Mouse (Mus musculus): Measurements from ENCODE around the gene Ebf4. TPM values are rescaled to one million over a fixed set of nuclear protein-coding genes. Genes with fewer than 3 reads are reported as not detected.

Ebf4 gene
- polyA plus RNA-seq, 2 experiments from 2014 or later: not detected

DNA sequence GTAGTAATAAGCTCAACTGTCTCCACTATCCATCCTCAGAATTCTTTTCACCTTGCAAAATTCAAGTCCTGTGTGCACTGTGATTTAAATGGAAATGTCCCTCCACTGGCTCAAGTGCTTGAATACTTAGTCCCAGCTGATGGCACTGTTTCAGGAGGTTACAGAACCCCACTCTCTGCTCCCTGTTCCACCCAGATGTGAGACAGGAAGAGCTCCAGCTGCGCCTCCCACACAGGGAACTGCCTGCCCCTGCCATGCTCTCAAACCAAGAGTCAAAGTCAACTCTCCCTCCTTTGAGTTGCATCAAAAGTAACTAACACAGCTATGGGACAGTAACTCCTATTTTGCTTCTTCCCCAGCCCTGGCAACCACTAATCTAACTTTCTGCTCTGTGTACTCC, 91.2 kb downstream of the Ebf4 start:
- ATAC-seq: no peak

DNA sequence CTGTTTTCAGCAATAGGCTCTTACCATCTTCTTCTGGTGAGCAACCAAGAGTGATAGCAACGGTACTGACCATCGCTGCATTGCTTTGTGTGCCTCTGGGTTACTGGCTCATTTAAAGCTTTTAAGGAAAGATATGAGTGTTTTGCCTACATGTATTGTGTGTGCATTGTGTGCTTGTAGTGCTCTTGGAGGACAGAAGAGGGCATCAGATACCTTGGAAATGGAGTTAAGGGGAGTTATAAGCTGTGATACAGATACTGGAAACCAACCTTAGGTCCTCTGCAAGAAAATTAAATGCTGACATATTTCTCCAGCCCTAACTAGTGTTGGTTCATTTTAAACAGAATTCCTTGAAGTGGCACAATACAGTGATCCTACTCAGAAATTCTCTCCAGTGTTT, 93.8 kb downstream of the Ebf4 start:
- no peak for ATAC-seq

DNA sequence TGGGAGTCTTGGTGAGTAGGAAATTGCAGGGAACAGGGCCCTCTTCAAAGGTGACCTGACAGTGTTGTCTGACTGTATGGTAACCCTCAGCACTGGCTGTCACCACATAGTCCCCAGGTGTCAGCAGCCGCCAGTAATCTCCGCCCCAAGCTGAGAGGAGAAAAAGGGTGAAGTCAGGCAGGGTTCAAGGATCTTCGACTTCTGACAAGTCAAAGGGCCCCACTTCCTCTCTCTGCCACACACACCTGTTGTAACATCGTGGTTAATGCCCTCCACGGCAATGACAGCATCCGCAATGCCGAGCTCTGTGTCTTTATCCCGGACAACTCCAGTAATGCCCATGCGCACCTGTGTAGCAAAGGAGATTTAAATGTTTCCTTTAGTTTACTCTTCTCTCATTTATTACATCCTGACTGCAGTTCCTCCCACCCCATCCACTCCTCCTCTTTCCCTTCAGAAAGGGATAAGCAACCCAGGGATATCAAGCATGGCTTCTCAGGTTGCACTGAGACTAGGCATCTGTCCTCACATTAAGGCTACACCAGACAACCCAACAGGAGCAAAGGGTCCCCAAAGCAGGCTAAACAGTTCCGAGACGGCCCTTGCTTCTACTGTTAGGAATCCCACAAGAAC, 96.1 kb downstream of the Ebf4 start:
- no peak for ATAC-seq

DNA sequence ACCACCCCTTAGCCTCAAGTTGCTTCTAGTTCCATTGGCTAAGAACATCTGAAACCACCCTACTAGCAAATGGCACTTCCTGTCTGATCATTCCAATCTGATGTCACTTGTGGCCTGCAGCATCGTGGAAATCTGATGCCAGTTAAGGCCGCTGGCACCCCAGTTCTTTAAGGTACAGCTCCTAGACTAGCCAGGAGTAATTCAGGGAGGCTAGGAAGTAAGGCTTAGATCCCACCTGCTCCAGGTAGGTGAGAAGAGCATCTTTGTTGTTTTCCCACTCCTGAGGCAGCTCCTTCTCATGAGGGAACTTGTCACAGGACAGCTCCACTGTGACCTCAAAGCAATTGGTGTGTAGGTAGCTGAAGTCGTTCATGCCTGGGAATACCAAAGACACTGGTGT, 97.9 kb downstream of the Ebf4 start:
- ATAC-seq: no peak

DNA sequence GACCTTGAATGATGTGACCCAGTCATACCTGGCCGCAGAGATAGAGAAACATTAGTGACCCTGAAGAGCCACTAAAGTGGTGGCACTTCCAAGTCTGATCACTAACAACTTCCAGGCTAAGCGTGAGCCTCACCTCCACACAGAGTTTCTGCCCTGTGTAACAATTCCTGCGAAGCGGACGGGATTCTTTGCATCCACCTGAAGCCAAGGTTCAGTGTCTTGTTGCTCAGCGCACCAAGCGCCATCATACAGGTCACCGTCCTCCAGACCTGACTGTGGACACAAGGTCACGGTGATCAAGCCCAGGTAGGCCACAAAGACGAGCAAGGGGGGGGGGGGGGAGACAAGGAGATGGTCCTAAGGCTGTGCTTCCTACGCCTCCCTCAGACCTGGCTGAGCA, 100.7 kb downstream of the Ebf4 start:
- no peak for ATAC-seq

DNA sequence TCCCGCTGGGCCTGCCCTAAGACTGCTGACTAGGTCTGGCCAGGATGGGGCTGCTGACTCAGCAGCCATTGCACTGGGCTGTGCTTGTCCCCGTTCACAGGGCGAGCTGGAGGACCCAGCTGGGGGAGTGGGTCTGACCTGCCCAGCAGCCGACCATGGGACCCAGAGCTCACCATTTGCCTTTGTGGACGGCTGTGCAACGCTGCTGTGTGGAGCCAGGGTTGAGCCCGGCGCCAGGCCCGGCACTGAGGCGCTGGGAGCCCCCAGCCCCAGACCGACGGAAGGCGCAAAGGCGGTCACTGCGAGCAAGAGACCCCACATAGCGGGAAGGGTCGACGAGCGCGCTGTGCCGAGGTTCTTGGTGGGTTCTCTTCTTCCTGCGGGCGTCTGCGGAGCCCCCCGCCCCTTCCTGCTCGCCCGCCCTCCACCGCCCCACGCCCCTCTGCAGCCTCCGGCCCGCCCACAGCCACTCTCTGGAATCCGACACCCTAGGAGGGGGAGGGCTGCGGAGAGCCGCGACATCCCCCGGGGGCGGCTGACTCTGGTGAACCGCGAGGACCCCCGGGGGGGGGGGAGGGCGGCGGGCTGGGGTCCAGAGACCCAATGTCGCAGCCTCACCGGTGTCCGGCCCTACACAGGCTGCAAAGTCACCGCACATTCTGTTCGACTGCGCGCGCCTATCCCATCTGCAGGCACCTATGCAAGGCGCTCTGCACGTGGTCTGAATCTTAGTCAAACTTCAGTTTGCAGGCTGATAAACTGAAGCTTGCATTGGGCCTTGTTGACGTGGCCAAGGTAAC, 102.4 kb downstream of the Ebf4 start, which contains the start of gene Cpxm1:
TSS of gene Cpxm1 (minus strand) at position 389 of the 800 bp plus-strand sequence.
- no peak for ATAC-seq

DNA sequence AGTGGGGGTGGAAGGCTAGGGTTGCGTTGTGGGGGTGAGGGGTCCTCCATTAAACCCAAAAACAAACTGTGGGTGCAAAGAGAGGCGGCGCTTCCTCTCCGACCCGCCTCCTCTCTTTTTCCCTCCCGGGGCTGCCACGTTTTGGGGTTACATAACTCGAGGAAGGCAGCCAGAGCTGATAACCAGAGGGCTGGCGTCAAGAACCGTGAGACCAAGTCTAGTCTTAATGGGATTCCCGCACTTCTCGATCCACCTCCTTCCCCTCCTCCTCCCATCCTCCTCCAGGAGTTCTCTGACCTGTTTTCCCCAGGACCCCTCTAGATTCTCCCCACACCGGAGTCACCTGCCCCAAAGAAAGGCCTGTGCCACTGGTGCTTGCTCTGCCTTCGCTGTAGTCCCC, 103.1 kb downstream of the Ebf4 start:
- ATAC-seq: no peak

DNA sequence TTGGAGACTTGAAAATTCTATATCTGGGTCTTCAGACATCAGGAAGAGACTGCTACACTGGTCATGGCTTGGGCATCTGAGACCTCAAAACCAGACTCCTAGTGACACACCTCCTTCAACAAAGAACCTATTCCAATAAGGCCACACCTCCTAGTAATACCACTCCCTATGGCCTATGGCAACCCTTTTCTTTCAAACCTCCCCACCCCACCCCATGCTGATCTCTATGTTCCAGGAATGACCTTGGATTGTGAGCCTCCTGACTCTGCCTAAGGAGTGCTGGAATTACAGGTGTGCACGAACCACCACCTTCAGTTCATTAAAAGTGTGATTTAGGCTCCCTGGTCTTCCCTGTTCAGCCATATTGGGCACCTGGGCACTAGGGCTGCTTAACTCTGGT, 105.1 kb downstream of the Ebf4 start:
- no peak for ATAC-seq

DNA sequence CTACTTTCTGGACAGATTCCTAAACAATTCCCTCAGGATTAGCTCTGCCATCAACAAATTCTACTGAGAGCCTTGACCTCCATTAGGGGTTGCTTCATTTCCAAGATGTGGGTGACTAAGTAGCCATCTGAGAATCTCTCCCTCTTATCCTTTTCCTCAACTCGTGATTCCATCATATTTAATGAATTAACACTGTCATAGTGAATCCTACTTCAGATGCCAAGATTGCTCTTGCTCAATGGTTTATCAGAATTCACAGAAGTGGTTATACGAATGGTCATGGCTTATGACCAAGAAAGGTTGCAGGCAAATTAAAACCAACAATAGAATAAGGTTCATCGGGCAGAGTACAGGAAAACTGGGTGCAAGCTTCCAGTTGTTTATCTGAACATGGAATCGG, 106.9 kb downstream of the Ebf4 start:
- ATAC-seq: no peak

DNA sequence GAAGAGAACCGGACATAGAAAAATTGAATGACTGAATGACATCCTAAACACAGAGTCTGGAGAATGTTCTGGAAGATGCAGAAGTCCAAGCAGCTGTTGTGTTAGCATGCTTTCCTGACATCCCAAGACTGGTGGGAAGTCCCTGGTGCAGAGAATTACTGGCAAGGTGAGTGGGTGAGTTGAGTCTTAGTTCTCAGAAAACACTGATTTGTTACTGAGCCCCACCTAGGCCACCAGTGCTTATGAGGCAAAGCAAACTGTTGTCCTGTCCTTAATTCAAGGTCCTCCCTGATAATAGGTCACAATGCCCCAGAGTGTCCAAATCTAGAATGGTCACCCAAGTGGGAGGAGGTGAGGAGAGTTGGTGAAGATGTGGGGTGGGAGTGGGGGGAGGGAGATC, 110.0 kb downstream of the Ebf4 start, which contains the start of the genes Gm28372 and 1700020A23Rik:
TSS of gene Gm28372 (plus strand) at position 301 of the 400 bp plus-strand sequence.
TSS of gene 1700020A23Rik (plus strand) at position 321 of the 400 bp plus-strand sequence.
- no peak for ATAC-seq

DNA sequence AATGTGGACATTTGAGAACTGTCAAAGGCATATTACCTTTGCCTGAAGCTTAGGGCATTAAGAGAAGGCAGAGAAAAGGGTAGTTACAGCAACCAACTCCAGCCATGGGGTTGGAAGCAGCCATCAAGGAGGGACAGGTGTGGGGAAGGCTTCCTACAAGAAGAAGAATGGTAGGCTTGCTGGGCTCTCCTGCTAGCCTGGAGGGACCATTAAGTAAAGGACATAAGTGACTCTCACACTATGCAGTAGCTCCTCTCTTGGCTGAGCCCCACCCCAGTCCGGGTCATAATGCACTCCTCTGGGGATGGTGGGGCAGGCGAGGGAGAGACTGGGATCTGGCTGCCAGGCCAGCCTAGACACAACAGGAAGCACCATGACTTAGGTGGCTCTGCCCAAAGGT, 111.2 kb downstream of the Ebf4 start, which contains the start of gene Tmem239:
TSS of gene Tmem239 (plus strand) at position 301 of the 400 bp plus-strand sequence.
- no peak for ATAC-seq

DNA sequence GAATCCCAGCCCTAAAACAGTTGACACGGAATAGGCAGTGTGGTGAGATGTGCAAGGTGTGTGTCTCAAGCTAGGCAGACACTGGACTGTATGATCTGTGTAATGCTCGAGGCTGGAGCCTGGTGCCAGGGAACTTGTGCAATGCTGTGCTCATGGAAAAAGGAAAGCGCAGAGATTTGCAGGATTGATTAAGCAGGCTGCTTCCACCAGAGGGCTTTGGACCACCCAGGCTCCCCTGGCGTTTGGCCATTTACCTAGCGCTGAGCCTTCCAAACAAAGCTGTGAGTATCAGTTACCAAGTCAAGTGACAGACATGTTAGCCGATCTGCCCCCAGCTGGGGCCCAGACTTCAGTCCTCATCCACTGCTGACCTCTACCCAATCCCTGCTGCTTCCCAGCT, 113.2 kb downstream of the Ebf4 start:
- no peak for ATAC-seq

DNA sequence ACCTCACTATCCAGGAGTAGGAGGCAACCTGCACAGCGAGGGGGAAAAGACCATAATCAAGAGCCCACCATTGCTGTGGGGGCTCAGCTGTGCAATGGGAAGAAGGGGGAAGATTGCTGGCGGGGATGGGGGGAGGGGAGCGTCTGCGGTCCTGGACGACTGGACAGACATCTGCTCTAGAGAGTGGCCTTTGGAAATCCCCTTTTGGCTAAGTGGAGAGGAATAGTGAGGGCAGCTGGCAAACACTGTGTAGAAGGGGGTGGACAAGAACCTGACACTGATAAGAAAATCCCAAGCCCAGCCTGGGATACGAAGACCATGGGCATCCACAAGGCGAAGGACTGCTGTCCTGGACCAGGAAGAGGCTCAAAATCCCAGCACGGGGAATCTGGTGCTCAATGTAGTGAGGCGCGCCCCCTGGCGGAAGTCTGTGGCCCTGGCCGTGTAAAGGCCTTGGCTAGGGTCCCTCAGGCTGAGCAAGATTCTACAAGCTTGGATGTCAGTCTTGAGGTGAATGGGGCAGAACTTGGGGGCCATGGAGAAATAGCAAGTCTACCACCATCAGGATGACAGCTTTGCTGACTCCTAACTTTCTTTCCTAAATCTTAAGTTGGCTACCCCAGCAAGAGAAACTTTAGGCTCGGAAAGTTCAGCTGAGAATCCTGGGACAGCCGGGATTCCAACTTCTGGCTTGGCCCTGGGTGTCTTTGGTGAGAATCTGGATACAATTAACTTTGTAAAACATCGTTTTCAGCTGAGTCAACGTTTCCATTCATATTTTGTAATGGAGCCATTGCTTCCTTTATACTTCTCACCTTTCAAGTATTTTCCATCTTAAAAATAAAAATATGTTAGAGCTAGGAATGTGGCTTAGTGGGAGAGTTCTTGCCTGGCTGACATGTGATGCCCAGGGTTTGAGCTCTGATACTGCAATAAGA, 116.9 kb downstream of the Ebf4 start:
- ATAC-seq: peak; percentile 75

DNA sequence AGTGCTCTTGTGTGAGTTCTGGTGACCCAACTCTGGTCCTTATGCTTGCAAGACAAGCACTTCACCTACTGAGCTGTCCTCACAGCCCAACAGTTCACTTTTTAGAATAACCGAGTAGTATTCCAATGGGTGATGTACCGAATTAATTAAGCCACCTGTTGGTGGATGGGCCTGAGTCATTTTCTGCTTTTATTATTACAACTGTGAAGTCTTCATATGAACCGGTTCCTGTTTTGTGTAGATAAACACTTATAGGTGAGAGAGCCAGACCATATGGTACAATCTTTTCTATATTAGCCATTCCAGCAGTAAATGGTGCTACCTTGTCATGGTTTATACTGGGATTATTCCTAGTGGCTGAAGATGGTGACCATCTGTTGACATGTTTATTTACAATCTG, 117.8 kb downstream of the Ebf4 start:
- ATAC-seq: no peak

DNA sequence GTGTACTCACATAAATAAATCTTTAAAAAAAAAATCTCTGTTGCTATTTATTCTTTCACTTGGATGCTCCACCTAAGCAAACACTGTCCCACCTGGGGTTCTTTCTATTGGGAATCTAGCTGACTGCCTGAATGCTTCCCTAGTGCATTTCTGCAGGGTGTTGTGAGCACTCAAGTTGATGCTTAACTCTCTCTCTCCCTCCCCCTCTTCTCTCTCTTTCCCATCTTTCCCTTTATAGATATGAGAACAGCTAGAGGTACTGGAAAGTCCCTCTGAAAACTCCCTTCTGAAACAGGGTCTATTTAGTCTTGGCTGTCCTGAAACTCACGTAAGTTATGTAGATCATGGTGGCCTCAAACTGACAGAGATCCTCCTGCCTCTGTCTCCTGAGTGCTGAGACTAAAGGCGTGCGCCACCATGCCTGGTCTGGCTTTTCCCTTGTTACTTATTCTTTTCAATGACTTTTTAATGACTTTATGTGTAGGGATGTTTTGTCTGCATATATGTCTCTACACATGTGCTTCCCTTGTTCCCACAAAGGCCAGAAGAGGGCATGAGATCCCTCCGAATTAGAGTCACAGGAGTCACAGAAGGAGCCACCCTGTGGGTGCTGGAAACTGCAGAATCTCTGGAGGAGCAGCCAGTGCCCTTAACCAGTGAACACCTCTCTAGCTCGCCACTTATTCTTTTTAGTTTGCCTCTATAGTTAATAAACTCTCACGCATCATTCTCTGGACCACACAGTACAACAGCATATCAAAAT, 119.3 kb downstream of the Ebf4 start:
- no peak for ATAC-seq

Other genes starting within 250 kb of the Ebf4 start
- gene Tgm6, start 182.8 kb upstream of the Ebf4 start, polyA plus RNA-seq (2017; shearing (Covaris generic)): not detected
- gene Snrpb, start 115.8 kb upstream of the Ebf4 start, polyA plus RNA-seq (2017; shearing (Covaris generic)): 100 to 1,000 TPM; 292 to 325 TPM
- gene Tmc2, start 100.0 kb upstream of the Ebf4 start, polyA plus RNA-seq (2017; shearing (Covaris generic)): not detected
- gene Nop56, start 20.7 kb upstream of the Ebf4 start, polyA plus RNA-seq (2017; shearing (Covaris generic)): 100 to 1,000 TPM; 390 to 407 TPM
- gene Idh3b, start 10.6 kb upstream of the Ebf4 start, polyA plus RNA-seq (2017; shearing (Covaris generic)): 100 to 1,000 TPM; 142 to 200 TPM
- under 1 TPM in 1 of 2 experiments, not detected in 1; 0.48 TPM for gene Cpxm1, start 102.4 kb downstream of the Ebf4 start, polyA plus RNA-seq (2017; shearing (Covaris generic))
- not detected for gene Gm28372, start 110.1 kb downstream of the Ebf4 start, polyA plus RNA-seq (2017; shearing (Covaris generic))
- not detected for gene 1700020A23Rik, start 110.1 kb downstream of the Ebf4 start, polyA plus RNA-seq (2017; shearing (Covaris generic))
- gene Tmem239, start 111.3 kb downstream of the Ebf4 start, polyA plus RNA-seq (2017; shearing (Covaris generic)): not detected
- gene Vps16, start 129.2 kb downstream of the Ebf4 start, polyA plus RNA-seq (2017; shearing (Covaris generic)): 100 to 1,000 TPM; 243 to 271 TPM
- gene Pced1a, start 129.5 kb downstream of the Ebf4 start, polyA plus RNA-seq (2017; shearing (Covaris generic)): 10 to 100 TPM; 10.1 to 17.8 TPM
- 10 to 100 TPM; 62.5 to 63.1 TPM for gene Ptpra, start 155.1 kb downstream of the Ebf4 start, polyA plus RNA-seq (2017; shearing (Covaris generic))